Mouse (Mus musculus) left cerebral cortex, postnatal 25 days (tissue): ENCODE measurements around the gene Olfr1505. TPM values are rescaled to one million over a fixed set of nuclear protein-coding genes. Genes with fewer than 3 reads are reported as not detected.

ENCODE experiments used
- DNase-seq, 2 experiments: peaks; one replicate each; pipeline ENCODE4 v3.0.0; 2022; ENCODE audit warnings: low spot score in 2 of 2, mixed read lengths in 1 of 2
- intact Hi-C: fragments of 180-260 bp; cut with DNase I; formaldehyde crosslinking; loops from one replicate; pipeline ENCODE4 v1.15.1; 2025
- total RNA-seq, 2 experiments: library from RNA; stranded (reverse); gene quantifications; 2 replicates each; pipeline ENCODE4 v1.2.3; 2021

Gene Olfr1505
- total RNA-seq, result not detected

DNA sequence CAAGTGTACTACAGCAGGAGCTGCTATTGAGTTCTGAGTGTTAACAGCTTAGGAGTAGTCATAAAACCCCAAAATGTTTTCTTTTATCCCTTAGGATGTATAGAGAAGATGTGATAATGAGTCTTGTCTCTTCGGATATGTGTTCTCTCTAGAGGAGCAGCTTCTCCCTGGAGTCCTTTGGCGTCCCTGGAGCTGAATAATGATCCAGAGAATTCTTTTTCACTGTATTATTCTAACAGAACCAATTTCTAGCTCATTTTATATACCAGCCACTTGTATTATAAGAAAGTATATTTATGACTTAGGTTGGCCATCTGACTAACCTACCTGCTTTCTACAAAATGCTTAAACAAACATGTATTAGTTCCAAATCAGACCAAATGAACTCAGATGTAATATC, at the start of gene Olfr1505:
Gene Olfr1505 (plus strand): TSS at position 301 of the 400 bp plus-strand sequence.
- intact Hi-C loops, result no loop called here
- DNase-seq, result no peak

DNA sequence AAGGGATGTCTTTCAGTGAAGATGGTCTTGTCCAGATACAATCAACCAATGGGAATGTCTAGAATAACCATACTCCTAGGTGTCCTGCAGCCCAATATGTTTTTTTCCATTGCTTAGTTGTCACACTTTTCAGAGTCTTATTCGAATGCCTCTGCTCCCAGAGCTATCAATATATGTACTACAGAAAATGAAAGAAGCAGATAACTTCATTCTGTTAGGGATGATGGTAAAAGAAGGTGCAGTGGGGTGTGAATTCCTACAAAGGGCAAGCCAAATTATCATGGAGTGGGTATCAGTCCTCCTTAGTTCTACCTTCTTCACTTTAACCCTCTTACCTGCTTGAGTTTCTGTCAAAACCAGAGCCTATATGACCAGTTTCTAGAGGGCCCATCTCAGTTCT, 15.5 kb upstream of the Olfr1505 start, which contains the start of gene Olfr1504:
Gene Olfr1504 (minus strand): TSS at position 101 of the 400 bp plus-strand sequence.
- DNase-seq, result no peak
- intact Hi-C loops, result loop anchor here (10.0 kb wide), 1 partner anchor 153 kb away; no protein-coding TSS in a partner anchor

Other genes with a start within 250 kb of the Olfr1505 start
- not detected for gene Olfr1491, start 216.3 kb upstream of the Olfr1505 start, total RNA-seq
- not detected for gene Olfr1493-ps1, start 190.3 kb upstream of the Olfr1505 start, total RNA-seq
- not detected for gene Olfr1494, start 173.8 kb upstream of the Olfr1505 start, total RNA-seq
- not detected for gene Olfr1495, start 148.9 kb upstream of the Olfr1505 start, total RNA-seq
- not detected for gene Olfr1496, start 135.7 kb upstream of the Olfr1505 start, total RNA-seq
- not detected for gene Olfr1497, start 115.3 kb upstream of the Olfr1505 start, total RNA-seq
- not detected for gene Olfr1499, start 94.1 kb upstream of the Olfr1505 start, total RNA-seq
- gene Olfr1500, start 83.0 kb upstream of the Olfr1505 start, total RNA-seq, result not detected
- gene Olfr1501, start 62.8 kb upstream of the Olfr1505 start, total RNA-seq, result not detected
- gene Olfr1502, start 51.7 kb upstream of the Olfr1505 start, total RNA-seq, result not detected
- gene Olfr1504, start 15.6 kb upstream of the Olfr1505 start, total RNA-seq, result not detected